Mouse (Mus musculus) limb, embryonic 15.5 days (tissue): ENCODE results near the gene Rab3c. TPM values are rescaled to one million over a fixed set of nuclear protein-coding genes. Genes with fewer than 3 reads are reported as not detected.

ENCODE experiments used
- ATAC-seq: fragments of 200-750 bp; cut with Nextera tagmentation; 2 replicates; pipeline ENCODE4 v1.8.0; 2017; ENCODE audit warnings: low read depth, moderate TSS enrichment; ENCODE audit not compliant: insufficient number of reproducible peaks, low FRiP score, low TSS enrichment
- H3K27ac ChIP-seq: fragments of 300-500 bp; sonication (generic); 2 replicates; pipeline ENCODE4 v1.5.1; 2015; ENCODE audit warnings: moderate library complexity, mild to moderate bottlenecking, inconsistent platforms
- H3K27me3 ChIP-seq: fragments of 300-500 bp; sonication (generic); 2 replicates; pipeline ENCODE4 v1.6.1; 2015; ENCODE audit warnings: inconsistent platforms
- H3K36me3 ChIP-seq: fragments of 300-500 bp; sonication (generic); 2 replicates; pipeline ENCODE4 v1.6.1; 2015; ENCODE audit warnings: inconsistent platforms
- H3K4me1 ChIP-seq: fragments of 300-500 bp; sonication (generic); 2 replicates; pipeline ENCODE4 v1.6.1; 2015; ENCODE audit warnings: inconsistent platforms
- H3K4me2 ChIP-seq: fragments of 300-500 bp; sonication (generic); 2 replicates; pipeline ENCODE4 v1.6.1; 2015; ENCODE audit warnings: mild to moderate bottlenecking, inconsistent platforms
- H3K4me3 ChIP-seq: fragments of 300-500 bp; sonication (generic); 2 replicates; pipeline ENCODE4 v1.5.1; 2015; ENCODE audit warnings: mild to moderate bottlenecking, inconsistent platforms
- H3K9ac ChIP-seq: fragments of 300-500 bp; sonication (generic); 2 replicates; pipeline ENCODE4 v1.6.1; 2015; ENCODE audit warnings: inconsistent platforms
- H3K9me3 ChIP-seq: fragments of 300-500 bp; sonication (generic); 2 replicates; pipeline ENCODE4 v1.6.1; 2016; ENCODE audit warnings: inconsistent platforms
- WGBS: fragments of 180-500 bp; shearing (Covaris S2); methylation state at CpG from one replicate; pipeline ENCODE4 v1.1.7; 2015; 5-methylcytosine and 5-hydroxymethylcytosine counted together
- polyA plus RNA-seq: library from polyadenylated mRNA; unstranded; fragments of >200 nt; fragmentation: Nextera tagmentation; extraction: Ambion mirVana; gene quantifications from 2 replicates; pipeline ENCODE4 v1.2.1, GENCODE M21; 2015

Rab3c gene
- polyA plus RNA-seq, 1 experiment from 2014 or later, result 0.38 TPM

- Histone ChIP-seq H3K4me2 (no peak overlapping the region), H3K4me1 (no peaks in the 10 kb centered on the region), H3K27ac (no peak overlapping the region), H3K9ac (no peak overlapping the region), H3K4me3 (no peak overlapping the region), H3K27me3 (no peaks in the 10 kb centered on the region), H3K36me3 (no peaks in the 10 kb centered on the region), H3K9me3 (no peaks in the 10 kb centered on the region)
- 41% methylated on average over 9 of the region's 9 CpGs for WGBS
- no peak for ATAC-seq
Measured at GRCm38 (mm10) chr13:110075587-110075986, 205.2 kb downstream of the Rab3c start.

GRCm38 (mm10) chr13:110074180-110074579 is 206.6 kb downstream of the Rab3c start:
- no peak for ATAC-seq
- H3K4me2 ChIP-seq, result no peak overlapping the region
- 56% methylated on average over 2 of the region's 2 CpGs for WGBS

GRCm38 (mm10) chr13:110067149-110067548 is 213.6 kb downstream of the Rab3c start:
- H3K27me3 ChIP-seq, result no peaks in the 10 kb centered on the region
- ATAC-seq, result no peak
- H3K4me2 ChIP-seq, result no peak overlapping the region
- no peak overlapping the region for H3K4me3 ChIP-seq
- H3K9me3 ChIP-seq, result no peaks in the 10 kb centered on the region
- peaks cover 2% of the 10 kb centered on the region; the same call in 1 of the 2 replicates for H3K4me1 ChIP-seq
- no peak overlapping the region for H3K27ac ChIP-seq
- 73% methylated on average over 3 of the region's 3 CpGs for WGBS
- no peak overlapping the region for H3K9ac ChIP-seq
- no peaks in the 10 kb centered on the region for H3K36me3 ChIP-seq

More at GRCm38 (mm10) chr13:110074180-110074579, 206.6 kb downstream of the Rab3c start:
- no peaks in the 10 kb centered on the region for H3K4me1 ChIP-seq
- H3K9me3 ChIP-seq, result no peaks in the 10 kb centered on the region
- no peak overlapping the region for H3K27ac ChIP-seq
- no peak overlapping the region for H3K4me3 ChIP-seq
- H3K36me3 ChIP-seq, result no peaks in the 10 kb centered on the region
- no peak overlapping the region for H3K9ac ChIP-seq
- H3K27me3 ChIP-seq, result no peaks in the 10 kb centered on the region

GRCm38 (mm10) chr13:110066674-110067073 is 214.1 kb downstream of the Rab3c start:
- Histone ChIP-seq H3K27ac (no peak overlapping the region), H3K4me3 (no peak overlapping the region), H3K9me3 (no peaks in the 10 kb centered on the region), H3K4me1 (peaks cover 2% of the 10 kb centered on the region; the same call in 1 of the 2 replicates), H3K4me2 (no peak overlapping the region), H3K36me3 (no peaks in the 10 kb centered on the region), H3K27me3 (no peaks in the 10 kb centered on the region), H3K9ac (no peak overlapping the region)
- ATAC-seq, result no peak
- 93% methylated on average over 2 of the region's 2 CpGs for WGBS

- no peaks in the 10 kb centered on the region for H3K27me3 ChIP-seq
- 14% methylated on average over 9 of the region's 9 CpGs for WGBS
- 0 out of 2 replicates have a peak overlapping the region, but pooled peaks have one; percentile 14 for H3K4me2 ChIP-seq
Measured at GRCm38 (mm10) chr13:110062835-110063411, 217.9 kb downstream of the Rab3c start.

GRCm38 (mm10) chr13:110062288-110062687 is 218.5 kb downstream of the Rab3c start:
- Histone ChIP-seq H3K9ac (no peak overlapping the region), H3K9me3 (no peaks in the 10 kb centered on the region), H3K36me3 (no peaks in the 10 kb centered on the region), H3K27ac (no peak overlapping the region), H3K4me2 (no peak overlapping the region), H3K27me3 (no peaks in the 10 kb centered on the region), H3K4me3 (no peak overlapping the region), H3K4me1 (peaks cover 2% of the 10 kb centered on the region; the same call in 1 of the 2 replicates)
- 66% methylated on average over 8 of the region's 8 CpGs for WGBS
- no peak for ATAC-seq

More at GRCm38 (mm10) chr13:110062835-110063411, 217.9 kb downstream of the Rab3c start:
- H3K27ac ChIP-seq, result no peak overlapping the region
- no peak overlapping the region for H3K9ac ChIP-seq
- H3K4me1 ChIP-seq, result peaks cover 2% of the 10 kb centered on the region; the same call in 1 of the 2 replicates
- ATAC-seq, result no peak
- no peaks in the 10 kb centered on the region for H3K36me3 ChIP-seq
- H3K9me3 ChIP-seq, result no peaks in the 10 kb centered on the region
- no peak overlapping the region for H3K4me3 ChIP-seq

- Histone ChIP-seq H3K27me3 (no peaks in the 10 kb centered on the region), H3K9me3 (no peaks in the 10 kb centered on the region), H3K4me3 (no peak overlapping the region), H3K27ac (no peak overlapping the region), H3K36me3 (no peaks in the 10 kb centered on the region), H3K9ac (no peak overlapping the region), H3K4me1 (no peaks in the 10 kb centered on the region), H3K4me2 (no peak overlapping the region)
- ATAC-seq, result no peak
- WGBS, result 52% methylated on average over 8 of the region's 8 CpGs
Measured at GRCm38 (mm10) chr13:110054538-110054937, 226.3 kb downstream of the Rab3c start.

GRCm38 (mm10) chr13:110048767-110049434 is 231.9 kb downstream of the Rab3c start:
- Histone ChIP-seq H3K36me3 (no peaks in the 10 kb centered on the region), H3K4me2 (no peak overlapping the region), H3K9ac (no peak overlapping the region), H3K9me3 (no peaks in the 10 kb centered on the region), H3K27me3 (no peaks in the 10 kb centered on the region), H3K27ac (no peak overlapping the region), H3K4me1 (no peaks in the 10 kb centered on the region), H3K4me3 (no peak overlapping the region)
- WGBS, result 63% methylated on average over 5 of the region's 5 CpGs
- no peak for ATAC-seq

- H3K9ac ChIP-seq, result no peak overlapping the region
- no peaks in the 10 kb centered on the region for H3K4me1 ChIP-seq
- no peak for ATAC-seq
- H3K36me3 ChIP-seq, result no peaks in the 10 kb centered on the region
- H3K27ac ChIP-seq, result no peak overlapping the region
- H3K9me3 ChIP-seq, result no peaks in the 10 kb centered on the region
- 72% methylated on average over 4 of the region's 4 CpGs for WGBS
- H3K4me3 ChIP-seq, result no peak overlapping the region
- no peak overlapping the region for H3K4me2 ChIP-seq
- H3K27me3 ChIP-seq, result no peaks in the 10 kb centered on the region
Measured at GRCm38 (mm10) chr13:110044418-110044817, 236.4 kb downstream of the Rab3c start.

- ATAC-seq, result no peak
- Histone ChIP-seq H3K9me3 (no peaks in the 10 kb centered on the region), H3K4me2 (no peak overlapping the region), H3K9ac (no peak overlapping the region), H3K27ac (no peak overlapping the region), H3K4me1 (no peaks in the 10 kb centered on the region), H3K27me3 (no peaks in the 10 kb centered on the region), H3K36me3 (no peaks in the 10 kb centered on the region), H3K4me3 (no peak overlapping the region)
- 73% methylated on average over 3 of the region's 3 CpGs for WGBS
Measured at GRCm38 (mm10) chr13:110039779-110040498, 240.9 kb downstream of the Rab3c start.

GRCm38 (mm10) chr13:110039170-110039569 is 241.6 kb downstream of the Rab3c start:
- 68% methylated on average over 9 of the region's 9 CpGs for WGBS
- no peak overlapping the region for H3K4me2 ChIP-seq
- no peak overlapping the region for H3K9ac ChIP-seq
- H3K9me3 ChIP-seq, result no peaks in the 10 kb centered on the region
- H3K4me1 ChIP-seq, result peaks cover under 1% of the 10 kb centered on the region; the same call in 1 of the 2 replicates
- no peaks in the 10 kb centered on the region for H3K36me3 ChIP-seq
- H3K27ac ChIP-seq, result no peak overlapping the region
- ATAC-seq, result no peak
- no peak overlapping the region for H3K4me3 ChIP-seq
- no peaks in the 10 kb centered on the region for H3K27me3 ChIP-seq

- H3K27ac ChIP-seq, result no peak overlapping the region
- peaks cover 3% of the 10 kb centered on the region; the same call in 1 of the 2 replicates for H3K4me1 ChIP-seq
- no peaks in the 10 kb centered on the region for H3K36me3 ChIP-seq
- 77% methylated on average over 3 of the region's 3 CpGs for WGBS
- no peaks in the 10 kb centered on the region for H3K27me3 ChIP-seq
- H3K9me3 ChIP-seq, result no peaks in the 10 kb centered on the region
- H3K9ac ChIP-seq, result no peak overlapping the region
- H3K4me3 ChIP-seq, result no peak overlapping the region
- no peak overlapping the region for H3K4me2 ChIP-seq
- no peak for ATAC-seq
Measured at GRCm38 (mm10) chr13:110038521-110038920, 242.3 kb downstream of the Rab3c start.
